Mouse (Mus musculus): ENCODE results near the gene Dnttip1. TPM values are rescaled to one million over a fixed set of nuclear protein-coding genes. Genes with fewer than 3 reads are reported as not detected.
"Not testable (repeated sequence)": the region's sequence is repeated elsewhere in the genome, so short reads cannot be mapped to it uniquely, and the experiment has no call there.

Dnttip1 gene
- total RNA-seq (2021): 10 to 100 TPM; 34.0 to 37.7 TPM

GRCm38 (mm10) chr2:164745843-164746479 is at the start of gene Dnttip1, which contains the start of gene Wfdc3:
Gene Dnttip1 (plus strand): TSS chr2:164745983.
Gene Wfdc3 (minus strand): TSS chr2:164745931.
- peak; percentile 94 for DNase-seq

GRCm38 (mm10) chr2:164698201-164698600 is 47.6 kb upstream of the Dnttip1 start, which contains the start of gene Spint4:
Gene Spint4 (plus strand): TSS chr2:164698501.
- no peak for DNase-seq

- DNase-seq: no peak
Measured at GRCm38 (mm10) chr2:164700959-164701358, 44.8 kb upstream of the Dnttip1 start.

- DNase-seq: no peak
Measured at GRCm38 (mm10) chr2:164701761-164702160, 44.0 kb upstream of the Dnttip1 start.

- DNase-seq: no peak
Measured at GRCm38 (mm10) chr2:164704235-164704634, 41.5 kb upstream of the Dnttip1 start.

GRCm38 (mm10) chr2:164705328-164705727 is 40.5 kb upstream of the Dnttip1 start:
- no peak for DNase-seq

GRCm38 (mm10) chr2:164705991-164706390 is 39.8 kb upstream of the Dnttip1 start:
- no peak for DNase-seq

GRCm38 (mm10) chr2:164715005-164715404 is 30.8 kb upstream of the Dnttip1 start, which contains the start of gene Spint5:
Gene Spint5 (plus strand): TSS chr2:164715305.
- no peak for DNase-seq

GRCm38 (mm10) chr2:164716194-164716786 is 29.5 kb upstream of the Dnttip1 start:
- not testable (repeated sequence) for DNase-seq

- no peak for DNase-seq
Measured at GRCm38 (mm10) chr2:164723276-164723675, 22.5 kb upstream of the Dnttip1 start.

- DNase-seq: peak; percentile 36 to 40
Measured at GRCm38 (mm10) chr2:164725895-164726619, 19.7 kb upstream of the Dnttip1 start.

- DNase-seq: no peak
Measured at GRCm38 (mm10) chr2:164731719-164732118, 14.1 kb upstream of the Dnttip1 start.

GRCm38 (mm10) chr2:164733259-164733658 is 12.5 kb upstream of the Dnttip1 start:
- DNase-seq: no peak

GRCm38 (mm10) chr2:164734839-164735238 is 10.9 kb upstream of the Dnttip1 start:
- no peak for DNase-seq

GRCm38 (mm10) chr2:164735446-164735845 is 10.3 kb upstream of the Dnttip1 start:
- DNase-seq: no peak

- DNase-seq: no peak
Measured at GRCm38 (mm10) chr2:164737377-164738090, 8.2 kb upstream of the Dnttip1 start.

GRCm38 (mm10) chr2:164739876-164740275 is 5.9 kb upstream of the Dnttip1 start:
- no peak for DNase-seq

GRCm38 (mm10) chr2:164744987-164745386 is 796 bp upstream of the Dnttip1 start:
- no peak for DNase-seq

- no peak for DNase-seq
Measured at GRCm38 (mm10) chr2:164746693-164747092, 910 bp downstream of the Dnttip1 start.

- DNase-seq: no peak
Measured at GRCm38 (mm10) chr2:164748191-164748590, 2.4 kb downstream of the Dnttip1 start.

- DNase-seq: no peak
Measured at GRCm38 (mm10) chr2:164748991-164749390, 3.2 kb downstream of the Dnttip1 start.

- no peak for DNase-seq
Measured at GRCm38 (mm10) chr2:164752454-164752853, 6.7 kb downstream of the Dnttip1 start.

- no peak for DNase-seq
Measured at GRCm38 (mm10) chr2:164754105-164754504, 8.3 kb downstream of the Dnttip1 start.

Measured in layer of hippocampus, postnatal 36 days (tissue).